Mouse (Mus musculus): ENCODE data around the gene Pnpla6.

- TF ChIP-seq CTCF (conservative IDR thresholded peaks at IDR 0.05; ENCODE audit: insufficient read depth, insufficient read length, low read depth, low read length): no peak
- TF ChIP-seq POLR2A (IDR thresholded peaks at IDR 0.05; ENCODE audit: low read depth, low read length): no peak
These were observed 16.6 kb upstream of the Pnpla6 start for GRCm38 (mm10) chr8:3498583-3498982.

Measured in kidney, adult 2 months (tissue).